Comparison of ENCODE assay signal across 8 mouse cellular contexts in the genomic region with DNA sequence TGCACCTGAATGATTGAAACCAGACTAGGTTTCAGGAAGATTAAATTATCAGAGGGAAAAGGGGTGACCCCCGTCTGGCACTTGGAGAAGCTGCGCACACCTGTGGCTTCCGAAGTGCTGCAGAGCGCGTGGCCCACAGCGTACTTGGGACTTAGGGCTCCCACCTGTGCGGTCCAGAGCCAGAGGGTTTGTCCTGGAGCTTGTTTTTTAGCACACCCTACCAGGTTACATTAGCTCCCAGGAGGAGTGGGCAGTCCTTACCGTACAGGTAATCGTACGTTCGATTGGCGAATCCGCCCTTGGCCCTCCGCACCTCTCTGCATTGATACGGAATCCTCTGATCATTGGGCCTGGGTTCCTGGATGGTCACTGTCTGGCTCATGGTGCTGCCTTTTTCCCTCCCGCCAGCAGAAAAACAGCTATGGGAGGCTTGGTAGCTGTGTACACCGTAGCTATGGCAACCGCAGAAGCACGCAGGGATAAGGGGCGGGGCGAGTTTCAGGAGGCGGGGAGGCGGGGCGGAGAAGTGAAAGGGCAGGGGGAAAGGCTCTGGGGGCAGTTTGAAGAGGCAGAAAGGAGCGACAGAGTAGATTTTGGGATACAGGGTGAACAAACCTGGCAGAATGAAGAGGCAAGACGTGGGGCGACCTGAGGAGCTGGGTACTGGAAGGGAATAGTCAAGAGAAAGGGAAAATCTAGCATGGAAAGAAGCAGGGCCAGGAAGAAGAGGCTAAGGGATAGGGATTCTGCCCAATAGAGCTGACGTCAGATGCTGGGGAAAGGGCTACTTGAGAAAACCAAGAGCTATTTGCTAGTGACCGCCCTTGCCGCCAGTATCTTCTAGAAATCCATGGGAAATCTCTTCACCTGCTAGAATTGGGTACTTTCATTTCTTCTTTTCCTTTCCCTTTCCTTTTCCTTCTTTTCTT. TPM values are rescaled to one million over a fixed set of nuclear protein-coding genes. Genes with fewer than 3 reads are reported as not detected.
DNase-seq lines count a peak whose midpoint lies in the region.

Maats1 (minus strand) TSS at position 748 of the 929 bp plus-strand sequence.

- DNase-seq in adrenal gland, postnatal 10 days, result peak; percentile 85
- peak; percentile 74 for DNase-seq in embryo, embryonic 11.5 days (ENCODE audit: low read depth, low spot score)
- DNase-seq in gastrocnemius, postnatal 14 days, result peak; percentile 82
- peak; percentile 39 for DNase-seq in hindlimb bud, embryonic 11.5 days (ENCODE audit: extremely low spot score, low read depth, low spot score)
- DNase-seq in left cerebral cortex, adult 9 months (ENCODE audit: low spot score in 2 of 2), result peak; percentile 28 to 67
- peak; percentile 90 for DNase-seq in retina, postnatal 1 day
- peak; percentile 67 to 88 for DNase-seq in urinary bladder, postnatal 4 days (ENCODE audit: low spot score in 2 of 2)

- peak within 1 kb of the TSS; percentile 7; the same call in 1 of the 2 replicates for H3K4me3 ChIP-seq in macrophage (ENCODE audit: inconsistent target)

- no peaks in the 10 kb centered on the region for H3K79me2 ChIP-seq in macrophage (ENCODE audit: inconsistent target)

- 38% methylated on average over 30 of the region's 30 CpGs for WGBS in macrophage (ENCODE audit: missing documents)

- H3K27ac ChIP-seq in macrophage, result no peak within 1 kb of the TSS

- H3K36me3 ChIP-seq in macrophage (ENCODE audit: inconsistent target), result no peaks in the 10 kb centered on the region

- intact Hi-C loops in gastrocnemius, postnatal 14 days (cut with DNase I; ENCODE audit: low total_unique reads), result loop anchor here (5.0 kb wide), 1 partner anchor 161 kb away; no protein-coding TSS in a partner anchor

RNA-seq across cellular contexts. Expression of gene Maats1, which starts in this region (rescaled TPM):
- total RNA-seq in adrenal gland, postnatal 10 days (2021), result under 1 TPM; 0.42 to 0.51 TPM
- total RNA-seq in gastrocnemius, postnatal 14 days (2021), result not detected
- total RNA-seq in macrophage (2018; cell fraction: chromatin; rRNA removed), result under 1 TPM in 4 of 26 experiments, not detected in 22; 0.25 to 0.46 (median 0.30) TPM
- total RNA-seq in macrophage (2018; cell fraction: cytosol; rRNA removed), result under 1 TPM in 3 of 26 experiments, not detected in 23; 0.04 to 0.06 (median 0.04) TPM
- under 1 TPM in 2 of 26 experiments, not detected in 24; 0.37 to 0.39 TPM for total RNA-seq in macrophage (2018; cell fraction: nucleus; rRNA removed)
- polyA plus RNA-seq in macrophage (2018), result not detected in 3 replicates

Comparison
In these comparisons a context has a peak if more than half of its experiments do, and no peak if none do; other contexts are left out.
1. Peak in DNase-seq in adrenal gland, postnatal 10 days; RNA of the gene not detected or under 1 TPM.
2. Peak in DNase-seq in gastrocnemius, postnatal 14 days; RNA of the gene not detected or under 1 TPM.
3. DNase-seq: peak in every context shown above with its lines; median percentile 90 in retina, postnatal 1 day; 85 in adrenal gland, postnatal 10 days; 82 in gastrocnemius, postnatal 14 days; 78 in urinary bladder, postnatal 4 days; 74 in embryo, embryonic 11.5 days; 48 in left cerebral cortex, adult 9 months; 39 in hindlimb bud, embryonic 11.5 days.